Mouse (Mus musculus) limb, embryonic 14.5 days (tissue): Measurements from ENCODE around the gene Tiam2. TPM values are rescaled to one million over a fixed set of nuclear protein-coding genes. Genes with fewer than 3 reads are reported as not detected.

Source experiments
- ATAC-seq: fragments of 200-750 bp; cut with Nextera tagmentation; 2 replicates; pipeline ENCODE4 v1.8.0; 2017; ENCODE audit warnings: low read depth, moderate number of reproducible peaks, moderate TSS enrichment; ENCODE audit not compliant: low FRiP score
- DNase-seq: peaks from one replicate; pipeline ENCODE4 v3.0.0-alpha.2; 2015; ENCODE audit warnings: low spot score
- H3K27ac ChIP-seq: fragments of 300-500 bp; sonication (generic); replicated peaks from 2 replicates; pipeline ENCODE4 v1.5.1; 2014; ENCODE audit warnings: low read depth, mild to moderate bottlenecking, low read length, moderate library complexity, mixed read lengths
- H3K27me3 ChIP-seq: fragments of 300-500 bp; sonication (generic); 2 replicates; pipeline ENCODE4 v1.6.1; 2014; ENCODE audit warnings: low read length, mixed read lengths; ENCODE audit not compliant: control insufficient read depth, insufficient read depth
- H3K36me3 ChIP-seq: fragments of 300-500 bp; sonication (generic); 2 replicates; pipeline ENCODE4 v1.6.1; 2014; ENCODE audit warnings: mild to moderate bottlenecking, low read length, moderate library complexity, mixed read lengths; ENCODE audit not compliant: control insufficient read depth, insufficient read depth
- H3K4me1 ChIP-seq: fragments of 300-500 bp; sonication (generic); 2 replicates; pipeline ENCODE4 v1.6.1; 2014; ENCODE audit warnings: antibody characterized with exemption, low read length, mixed read lengths; ENCODE audit not compliant: control insufficient read depth, insufficient read depth
- H3K4me2 ChIP-seq: fragments of 300-500 bp; sonication (generic); replicated peaks from 2 replicates; pipeline ENCODE4 v1.6.1; 2014; ENCODE audit warnings: low read depth, mild to moderate bottlenecking, low read length, moderate library complexity; ENCODE audit not compliant: severe bottlenecking
- H3K4me3 ChIP-seq: fragments of 300-500 bp; sonication (generic); replicated peaks from 2 replicates; pipeline ENCODE4 v1.5.1; 2014; ENCODE audit warnings: low read length
- H3K9ac ChIP-seq: fragments of 300-500 bp; sonication (generic); 2 replicates; pipeline ENCODE4 v1.6.1; 2014; ENCODE audit warnings: mild to moderate bottlenecking, low read depth, low read length, moderate library complexity; ENCODE audit not compliant: severe bottlenecking
- H3K9me3 ChIP-seq: fragments of 300-500 bp; sonication (generic); 2 replicates; pipeline ENCODE4 v1.6.1; 2016; ENCODE audit warnings: low read length; ENCODE audit not compliant: control insufficient read depth
- POLR2A ChIP-seq: fragments of 200-500 bp; IDR thresholded peaks from 2 replicates; pipeline ENCODE4 v1.8.0; 2012; ENCODE audit warnings: inconsistent platforms, mild to moderate bottlenecking, moderate library complexity, borderline replicate concordance; ENCODE audit not compliant: insufficient read depth, insufficient read length; ENCODE audit errors: extremely low read depth
- WGBS: fragments of 180-500 bp; shearing (Covaris S2); extraction: QIAGEN DNeasy Blood & Tissue Kit; methylation state at CpG from one replicate; pipeline ENCODE4 v1.1.7; 2014; 5-methylcytosine and 5-hydroxymethylcytosine counted together
- polyA plus RNA-seq, 2 experiments: library from polyadenylated mRNA; depleted of rRNA in 1 of 2; stranded (reverse) in 1 of 2; unstranded in 1 of 2; fragments of >200 nt; fragmentation: Nextera tagmentation in 1 of 2; extraction: Ambion mirVana in 1 of 2; gene quantifications; 2 replicates each; pipeline versions ENCODE4 v1.2.1 to v1.2.3; 2012 to 2014

Gene Tiam2
- polyA plus RNA-seq, 2 experiments: 21.1 to 25.9 TPM

DNA sequence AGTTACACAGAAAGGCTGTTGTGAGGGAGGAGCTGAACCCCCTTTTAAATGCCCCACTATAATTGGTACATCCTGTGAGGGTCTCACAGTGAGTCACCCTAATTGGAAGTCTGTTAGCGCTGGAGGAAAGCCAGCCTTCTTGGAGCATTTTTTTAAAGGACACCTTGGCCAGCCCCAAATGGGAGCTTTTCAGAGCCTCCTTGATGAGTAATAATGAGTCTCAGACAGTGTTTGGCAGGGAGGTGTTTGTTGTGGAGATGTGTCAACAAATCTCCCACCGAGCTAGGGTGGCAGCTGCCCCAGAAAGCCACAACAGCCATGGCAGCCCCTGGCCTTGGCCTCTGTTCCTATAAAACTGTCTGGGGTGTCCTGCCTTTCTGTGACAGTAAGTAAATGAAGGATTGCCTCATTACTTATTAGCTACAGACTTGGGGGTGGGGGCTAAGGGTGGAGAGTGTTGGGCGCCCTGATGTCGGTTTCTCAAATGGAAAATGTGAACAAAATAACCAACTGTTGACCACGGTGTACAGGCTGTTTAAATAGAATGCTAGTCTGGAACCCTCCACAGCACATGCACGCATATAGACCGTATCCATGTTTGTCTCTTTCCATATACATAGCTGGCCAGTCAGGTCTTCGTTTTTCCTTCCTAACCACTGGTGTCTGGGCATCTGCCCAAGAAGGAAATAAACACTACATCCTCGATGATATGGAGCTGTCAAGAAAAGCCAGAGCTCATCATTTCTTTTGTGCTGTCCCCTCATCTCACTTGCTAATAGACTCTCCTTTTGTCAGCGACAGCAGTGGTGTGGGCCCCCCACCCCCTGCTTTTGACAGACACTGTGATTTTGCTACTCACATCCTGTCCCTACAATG, 116.4 kb downstream of the Tiam2 start:
- no peak overlapping the region for H3K9ac ChIP-seq
- no peak overlapping the region; the same call in 1 of the 2 replicates for H3K27ac ChIP-seq
- H3K4me3 ChIP-seq: no peak overlapping the region
- peaks cover 33% of the 10 kb centered on the region for H3K36me3 ChIP-seq
- no peak overlapping the region for H3K4me2 ChIP-seq
- 51% methylated on average over 10 of the region's 10 CpGs for WGBS
- H3K27me3 ChIP-seq: no peaks in the 10 kb centered on the region
- DNase-seq: no peak
- no peak for TF ChIP-seq POLR2A
- H3K9me3 ChIP-seq: no peaks in the 10 kb centered on the region
- ATAC-seq: no peak
- H3K4me1 ChIP-seq: peaks cover 26% of the 10 kb centered on the region

DNA sequence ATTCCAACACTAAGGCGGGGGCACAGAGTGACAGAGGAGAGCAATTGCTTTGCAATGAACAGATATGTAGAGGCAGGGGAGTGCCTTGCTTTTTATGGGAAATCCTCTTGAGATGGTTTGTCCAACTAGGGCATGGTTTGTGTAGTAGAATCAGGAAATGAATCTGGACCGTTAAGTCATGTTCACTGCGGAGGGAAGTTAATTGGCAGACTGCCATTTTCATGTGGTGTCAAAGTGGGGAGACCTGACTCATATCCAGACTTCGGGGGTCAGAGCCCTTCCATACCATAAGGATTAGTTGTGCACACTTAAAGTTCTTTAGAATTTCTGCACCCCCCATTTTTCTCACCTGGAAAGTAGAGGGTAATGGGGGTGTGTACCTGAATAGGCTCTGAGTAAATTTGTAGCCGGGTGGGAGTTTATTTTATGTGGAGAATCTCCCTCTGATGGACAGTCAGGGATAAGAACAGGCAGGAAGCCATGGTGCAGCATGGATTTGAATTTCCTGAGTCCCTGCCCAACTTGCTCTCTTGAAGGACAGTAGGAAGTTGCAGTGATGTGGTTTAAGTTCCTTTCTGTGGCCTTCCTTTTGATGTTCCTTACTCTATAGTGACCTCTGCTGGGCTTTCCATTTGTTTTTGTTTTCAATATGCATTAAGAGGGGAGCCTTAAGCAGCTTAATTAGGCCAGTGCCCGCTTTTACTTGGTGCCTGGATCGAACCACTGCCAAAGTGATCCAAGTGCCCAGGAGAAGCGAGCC, 120.0 kb downstream of the Tiam2 start:
- Histone ChIP-seq H3K27ac (no peak overlapping the region), H3K36me3 (peaks cover 26% of the 10 kb centered on the region), H3K4me1 (peaks cover 23% of the 10 kb centered on the region), H3K4me3 (no peak overlapping the region), H3K4me2 (no peak overlapping the region), H3K27me3 (no peaks in the 10 kb centered on the region), H3K9ac (no peak overlapping the region), H3K9me3 (no peaks in the 10 kb centered on the region)
- ATAC-seq (peak; percentile 31; the same call in 1 of the 2 replicates), DNase-seq (peak; percentile 58)
- 37% methylated on average over 8 of the region's 8 CpGs for WGBS
- TF ChIP-seq POLR2A: no peak

DNA sequence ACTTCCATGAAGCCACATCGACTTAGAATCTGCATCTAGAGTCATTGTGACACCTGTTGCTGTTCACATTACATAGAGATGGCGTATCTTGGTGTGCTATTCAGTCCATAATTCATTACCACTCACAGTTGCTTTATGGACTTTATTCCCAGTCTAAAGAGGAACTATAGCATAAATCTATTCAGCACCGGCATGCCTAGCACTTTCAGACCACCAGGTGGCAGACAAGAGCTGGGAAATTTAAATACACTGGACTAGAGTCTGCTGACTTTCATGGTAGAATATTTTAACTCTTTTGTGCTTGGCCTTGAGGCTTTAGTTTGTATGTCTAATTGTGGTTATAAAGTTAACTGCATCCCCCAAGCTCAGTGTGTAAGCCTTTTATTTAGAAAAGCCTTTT, 122.4 kb downstream of the Tiam2 start:
- H3K4me1 ChIP-seq: peaks cover 10% of the 10 kb centered on the region
- ATAC-seq (0 out of 2 replicates have a peak, but pooled peaks have one; percentile 50), DNase-seq (peak; percentile 77)
- no peaks in the 10 kb centered on the region for H3K27me3 ChIP-seq
- H3K9ac ChIP-seq: no peak overlapping the region
- no peak overlapping the region for H3K4me2 ChIP-seq
- peaks cover 42% of the 10 kb centered on the region for H3K36me3 ChIP-seq
- 32% methylated on average over 3 of the region's 3 CpGs for WGBS
- no peak for TF ChIP-seq POLR2A
- no peak overlapping the region for H3K27ac ChIP-seq
- H3K4me3 ChIP-seq: no peak overlapping the region
- no peaks in the 10 kb centered on the region for H3K9me3 ChIP-seq

DNA sequence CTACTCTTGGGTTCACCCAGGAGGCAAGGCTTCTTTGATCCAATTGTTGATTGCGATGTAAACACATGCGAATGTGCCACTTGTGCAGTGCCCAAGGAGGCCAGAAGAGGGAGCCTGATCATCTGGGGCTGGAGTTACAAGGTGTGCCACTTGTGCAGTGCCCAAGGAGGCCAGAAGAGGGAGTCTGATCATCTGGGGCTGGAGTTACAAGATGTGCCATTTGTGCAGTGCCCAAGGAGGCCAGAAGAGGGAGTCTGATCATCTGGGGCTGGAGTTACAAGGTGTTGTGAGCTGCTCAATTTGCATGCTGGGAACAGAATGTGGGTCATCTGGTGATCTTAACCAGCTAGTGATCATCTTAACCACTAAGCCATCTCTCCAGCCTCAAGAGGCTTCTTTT, 124.7 kb downstream of the Tiam2 start:
- H3K4me1 ChIP-seq: peaks cover 2% of the 10 kb centered on the region
- TF ChIP-seq POLR2A: no peak
- H3K36me3 ChIP-seq: peaks cover 56% of the 10 kb centered on the region
- no peak overlapping the region for H3K9ac ChIP-seq
- DNase-seq (peak; percentile 20), ATAC-seq (no peak)
- WGBS: 68% methylated on average over 2 of the region's 2 CpGs
- H3K9me3 ChIP-seq: no peaks in the 10 kb centered on the region
- H3K27me3 ChIP-seq: no peaks in the 10 kb centered on the region
- no peak overlapping the region for H3K4me3 ChIP-seq
- H3K27ac ChIP-seq: no peak overlapping the region
- H3K4me2 ChIP-seq: no peak overlapping the region

DNA sequence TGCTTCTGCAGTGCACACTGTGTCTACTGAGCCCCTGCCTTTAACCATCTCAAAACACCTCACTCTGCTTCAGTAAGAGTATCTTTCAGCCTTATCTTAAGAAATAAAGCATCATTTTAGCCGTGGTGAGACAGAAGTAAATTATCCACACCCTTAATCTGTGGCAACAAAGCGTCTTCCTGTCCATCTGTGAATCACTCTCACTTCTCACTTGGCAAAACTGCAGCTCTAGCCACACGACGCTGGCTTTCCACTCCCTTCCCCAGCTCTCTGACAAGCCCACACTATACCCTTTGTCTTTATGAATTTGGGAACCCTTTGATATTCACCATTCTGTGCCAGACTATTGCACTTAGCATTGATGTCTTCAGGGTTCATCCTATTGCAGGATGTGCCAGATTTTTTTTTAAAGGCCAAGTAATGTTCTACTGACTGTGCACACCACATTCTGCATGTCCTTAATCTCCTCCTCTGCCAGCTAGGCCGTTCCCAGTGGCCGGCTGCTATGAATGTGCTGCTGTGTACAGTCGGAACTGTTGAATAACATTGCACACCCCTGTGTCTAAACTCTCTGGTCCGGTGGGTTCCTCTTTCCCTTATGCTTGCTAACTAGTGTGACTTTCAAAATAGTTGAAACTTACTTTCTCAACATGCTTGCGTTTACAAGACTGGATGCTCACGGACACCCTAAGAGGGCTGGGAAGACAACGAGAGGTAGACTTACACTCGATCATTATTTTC, 126.4 kb downstream of the Tiam2 start:
- DNase-seq (no peak), ATAC-seq (no peak)
- H3K36me3 ChIP-seq: peaks cover 57% of the 10 kb centered on the region
- TF ChIP-seq POLR2A: no peak
- H3K4me1 ChIP-seq: no peaks in the 10 kb centered on the region
- H3K9ac ChIP-seq: no peak overlapping the region
- H3K27ac ChIP-seq: no peak overlapping the region
- H3K9me3 ChIP-seq: no peaks in the 10 kb centered on the region
- H3K4me3 ChIP-seq: no peak overlapping the region
- H3K27me3 ChIP-seq: no peaks in the 10 kb centered on the region
- WGBS: 82% methylated on average over 12 of the region's 12 CpGs
- no peak overlapping the region for H3K4me2 ChIP-seq
